Comparison of ENCODE assay signal across 7 mouse cellular contexts in genomic region chr2:75985124-75985523, GRCm38 (mm10). TPM values are rescaled to one million over a fixed set of nuclear protein-coding genes. Genes with fewer than 3 reads are reported as not detected.
DNase-seq lines count a peak whose midpoint lies in the region; ATAC-seq and TF ChIP-seq lines count a peak whose summit lies in the region.

No protein-coding gene starts in this region.

- H3K4me1 ChIP-seq in G1E (ENCODE audit: insufficient read depth, low read depth, low read length), result no peaks in the 10 kb centered on the region
- peaks cover 7% of the 10 kb centered on the region for H3K4me1 ChIP-seq in bone marrow macrophage, adult 2 months (ENCODE audit: control insufficient read depth, insufficient read depth, low read length)
- peaks cover 3% of the 10 kb centered on the region; the same call in 1 of the 2 replicates for H3K4me1 ChIP-seq in forebrain, embryonic 11.5 days (replicated peaks; ENCODE audit: control insufficient read depth, insufficient read depth, low read length)
- 0 out of 2 replicates have a peak, but pooled peaks cover 3% of the 10 kb centered on the region for H3K4me1 ChIP-seq in hindbrain, postnatal 0 days (ENCODE audit: insufficient read depth, low read length)

- no peak overlapping the region for H3K4me3 ChIP-seq in G1E (ENCODE audit: low read depth, low read length)
- H3K4me3 ChIP-seq in bone marrow macrophage, adult 2 months (ENCODE audit: insufficient read depth, low read length), result no peak overlapping the region
- H3K4me3 ChIP-seq in forebrain, embryonic 11.5 days (ENCODE audit: low read depth, low read length), result no peak overlapping the region
- H3K4me3 ChIP-seq in hindbrain, postnatal 0 days (ENCODE audit: low read length), result no peak overlapping the region

- H3K27ac ChIP-seq in bone marrow macrophage, adult 2 months (ENCODE audit: insufficient read depth, low read depth, low read length), result no peak overlapping the region
- H3K27ac ChIP-seq in forebrain, embryonic 11.5 days (ENCODE audit: low read depth, low read length), result no peak overlapping the region
- H3K27ac ChIP-seq in hindbrain, postnatal 0 days, result peak overlapping the region; percentile 9; the same call in 1 of the 2 replicates

- TF ChIP-seq CTCF in G1E (IDR thresholded peaks at IDR 0.05; ENCODE audit: low read depth, low read length), result peak; percentile 55; the same call in 1 of the 2 replicates
- peak; percentile 74 for TF ChIP-seq CTCF in bone marrow macrophage, adult 2 months (IDR thresholded peaks at IDR 0.05; ENCODE audit: low read depth, low read length)
- peak; percentile 100 for TF ChIP-seq CTCF in hindbrain, postnatal 0 days (IDR thresholded peaks at IDR 0.05; ENCODE audit: low read depth)

- no peak overlapping the region for H3K9ac ChIP-seq in forebrain, embryonic 11.5 days (ENCODE audit: low read length)
- no peak overlapping the region for H3K9ac ChIP-seq in hindbrain, postnatal 0 days (replicated peaks; ENCODE audit: low read length)

- TF ChIP-seq POLR2A in bone marrow macrophage, adult 2 months (IDR thresholded peaks at IDR 0.05; ENCODE audit: borderline replicate concordance, low read depth, low read length), result no peak

- no peaks in the 10 kb centered on the region for H3K9me3 ChIP-seq in G1E (replicated peaks)
- H3K9me3 ChIP-seq in forebrain, embryonic 11.5 days (ENCODE audit: control insufficient read depth, low read length), result no peaks in the 10 kb centered on the region
- no peaks in the 10 kb centered on the region for H3K9me3 ChIP-seq in hindbrain, postnatal 0 days (ENCODE audit: low read length)

- no peaks in the 10 kb centered on the region for H3K36me3 ChIP-seq in G1E (replicated peaks)
- no peaks in the 10 kb centered on the region for H3K36me3 ChIP-seq in forebrain, embryonic 11.5 days (ENCODE audit: control insufficient read depth, insufficient read depth, low read length)
- H3K36me3 ChIP-seq in hindbrain, postnatal 0 days (ENCODE audit: insufficient read depth, low read length), result no peaks in the 10 kb centered on the region

- peak; percentile 63 for ATAC-seq in G1E (ENCODE audit: extremely low read depth, insufficient number of reproducible peaks, low FRiP score, poor library complexity, severe bottlenecking)
- peak; percentile 70 for ATAC-seq in forebrain, embryonic 11.5 days (replicated peaks; ENCODE audit: low FRiP score)
- peak; percentile 78 for ATAC-seq in hindbrain, postnatal 0 days
- peak; percentile 91 for ATAC-seq in megakaryocyte, adult 5-6 weeks (ENCODE audit: poor library complexity, severe bottlenecking)

- DNase-seq in G1E (ENCODE audit: low spot score), result peak; percentile 27
- peak; percentile 74 for DNase-seq in forebrain, embryonic 11.5 days (ENCODE audit: low spot score)
- peak; percentile 92 for DNase-seq in hindbrain, postnatal 0 days (ENCODE audit: low spot score)
- DNase-seq in left cerebral cortex, adult 11 months (ENCODE audit: low spot score), result peak; percentile 78
- DNase-seq in right cerebral cortex, postnatal 10 days (ENCODE audit: low spot score in 2 of 2), result peak; percentile 83 to 86

- 2% methylated on average over 2 of the region's 2 CpGs for WGBS in forebrain, embryonic 11.5 days
- 2% methylated on average over 2 of the region's 2 CpGs for WGBS in hindbrain, postnatal 0 days

- 0 out of 2 replicates have a peak, but pooled peaks cover 2% of the 10 kb centered on the region for H3K27me3 ChIP-seq in G1E (ENCODE audit: insufficient read depth, low read length)
- H3K27me3 ChIP-seq in forebrain, embryonic 11.5 days (ENCODE audit: control insufficient read depth, insufficient read depth, low read length), result no peaks in the 10 kb centered on the region
- H3K27me3 ChIP-seq in hindbrain, postnatal 0 days (ENCODE audit: insufficient read depth, low read length), result no peaks in the 10 kb centered on the region

- no peak overlapping the region for H3K4me2 ChIP-seq in forebrain, embryonic 11.5 days (ENCODE audit: low read depth, low read length, severe bottlenecking)
- H3K4me2 ChIP-seq in hindbrain, postnatal 0 days (ENCODE audit: low read depth, low read length), result no peak overlapping the region

RNA-seq across cellular contexts. Expression of gene Ttc30a1, which starts 3.4 kb away (rescaled TPM):
- total RNA-seq in G1E (2014; fragmentation: Nextera tagmentation) (not detected in 2 replicates), G1E (2017) (0.12 TPM in 1 of 2 replicates, not detected in the other)
- polyA plus RNA-seq in G1E (2012), result not detected in 2 replicates
- 1.6 and 1.9 TPM in 2 replicates for polyA plus RNA-seq in bone marrow macrophage, adult 2 months (2012; ENCODE audit: insufficient read depth, insufficient read length, missing spikeins)
- 10.6 and 11.2 TPM in 2 replicates for polyA plus RNA-seq in forebrain, embryonic 11.5 days (2014; fragmentation: Nextera tagmentation; extraction: Ambion mirVana)
- total RNA-seq in hindbrain, postnatal 0 days (2014; rRNA removed), result 8.9 and 11.4 TPM in 2 replicates
- 4.6 and 4.8 TPM in 2 replicates for polyA plus RNA-seq in hindbrain, postnatal 0 days (2015; fragmentation: Nextera tagmentation; extraction: Ambion mirVana)
- 1.4 and 2.6 TPM in 2 replicates for total RNA-seq in megakaryocyte, adult 5-6 weeks (2015)
- total RNA-seq in megakaryocyte, adult 5-6 weeks (2017), result 2.2 and 2.8 TPM in 2 replicates

RNA-seq across cellular contexts. Expression of gene Ttc30a2, which starts 7.2 kb away (rescaled TPM):
- not detected in 2 replicates for total RNA-seq in G1E (2014; fragmentation: Nextera tagmentation)
- total RNA-seq in G1E (2017), result 0.05 and 0.06 TPM in 2 replicates
- polyA plus RNA-seq in G1E (2012), result not detected in 2 replicates
- not detected in 2 replicates for polyA plus RNA-seq in bone marrow macrophage, adult 2 months (2012; ENCODE audit: insufficient read depth, insufficient read length, missing spikeins)
- 0.28 and 0.61 TPM in 2 replicates for polyA plus RNA-seq in forebrain, embryonic 11.5 days (2014; fragmentation: Nextera tagmentation; extraction: Ambion mirVana)
- total RNA-seq in hindbrain, postnatal 0 days (2014; rRNA removed), result 0.86 and 1.9 TPM in 2 replicates
- polyA plus RNA-seq in hindbrain, postnatal 0 days (2015; fragmentation: Nextera tagmentation; extraction: Ambion mirVana), result 0.19 and 0.38 TPM in 2 replicates
- not detected in 2 replicates for total RNA-seq in megakaryocyte, adult 5-6 weeks (2015)
- 0.08 TPM in 1 of 2 replicates, not detected in the other for total RNA-seq in megakaryocyte, adult 5-6 weeks (2017)

RNA-seq across cellular contexts. Expression of gene Ttc30b, which starts 46.7 kb away (rescaled TPM):
- total RNA-seq in G1E (2014; fragmentation: Nextera tagmentation) (1.3 and 2.7 TPM in 2 replicates), G1E (2017) (3.0 and 3.1 TPM in 2 replicates)
- 0.44 and 0.51 TPM in 2 replicates for polyA plus RNA-seq in G1E (2012)
- polyA plus RNA-seq in bone marrow macrophage, adult 2 months (2012; ENCODE audit: insufficient read depth, insufficient read length, missing spikeins), result 5.5 and 7.1 TPM in 2 replicates
- polyA plus RNA-seq in forebrain, embryonic 11.5 days (2014; fragmentation: Nextera tagmentation; extraction: Ambion mirVana), result 6.7 and 7.2 TPM in 2 replicates
- 30.9 and 33.9 TPM in 2 replicates for total RNA-seq in hindbrain, postnatal 0 days (2014; rRNA removed)
- 16.3 and 19.2 TPM in 2 replicates for polyA plus RNA-seq in hindbrain, postnatal 0 days (2015; fragmentation: Nextera tagmentation; extraction: Ambion mirVana)
- 1.8 TPM in 2 replicates for total RNA-seq in megakaryocyte, adult 5-6 weeks (2015)
- total RNA-seq in megakaryocyte, adult 5-6 weeks (2017), result 2.1 and 2.3 TPM in 2 replicates

Comparison
In these comparisons a context has a peak if more than half of its experiments do, and no peak if none do; other contexts are left out.
1. DNase-seq: peak in every context shown above with its lines; median percentile 92 in hindbrain, postnatal 0 days; 84 in right cerebral cortex, postnatal 10 days; 78 in left cerebral cortex, adult 11 months; 74 in forebrain, embryonic 11.5 days; 27 in G1E.